Mouse (Mus musculus) heart, adult 2 months (tissue): ENCODE measurements at regions not wholly inside any gene's neighbourhood (a gene's known extent, or its start where the extent isn't known, plus 50 kb on each side); places are given as distances from the start of the nearest gene placed in this dataset.

Source experiments
- CTCF ChIP-seq: fragments of 200-600 bp; IDR thresholded peaks from 2 replicates; pipeline ENCODE4 v1.8.1; 2022; ENCODE audit warnings: antibody characterized with exemption, mild to moderate bottlenecking, moderate library complexity
- EP300 ChIP-seq: fragments of 200-500 bp; IDR thresholded peaks from 2 replicates; pipeline ENCODE4 v1.6.1; 2011; ENCODE audit warnings: low read depth, low read length, control low read depth; ENCODE audit not compliant: insufficient read depth
- POLR2A ChIP-seq: fragments of 200-500 bp; IDR thresholded peaks from 2 replicates; pipeline ENCODE4 v1.6.1; 2011; ENCODE audit warnings: mild to moderate bottlenecking, low read depth, low read length, control low read depth; ENCODE audit not compliant: insufficient read depth

GRCm38 (mm10) chr3:102310243-102310642, 105.8 kb upstream of the Vangl1 start:
- TF ChIP-seq CTCF (no peak), POLR2A (no peak), EP300 (no peak)
